Mouse (Mus musculus) cerebellum, adult (tissue): ENCODE data around the gene Gspt1.

ENCODE experiments used
- ATAC-seq: cut with Nextera tagmentation; 2 replicates; pipeline ENCODE4 v1.9.2; 2017; ENCODE audit warnings: mild to moderate bottlenecking, moderate library complexity, mixed read lengths; ENCODE audit not compliant: insufficient number of reproducible peaks, low FRiP score, low TSS enrichment

Gspt1 gene

GRCm38 (mm10) chr16:11203600-11204390, 50.3 kb downstream of the Gspt1 start:
- 0 out of 2 replicates have a peak, but pooled peaks have one; percentile 37 for ATAC-seq

DNA sequence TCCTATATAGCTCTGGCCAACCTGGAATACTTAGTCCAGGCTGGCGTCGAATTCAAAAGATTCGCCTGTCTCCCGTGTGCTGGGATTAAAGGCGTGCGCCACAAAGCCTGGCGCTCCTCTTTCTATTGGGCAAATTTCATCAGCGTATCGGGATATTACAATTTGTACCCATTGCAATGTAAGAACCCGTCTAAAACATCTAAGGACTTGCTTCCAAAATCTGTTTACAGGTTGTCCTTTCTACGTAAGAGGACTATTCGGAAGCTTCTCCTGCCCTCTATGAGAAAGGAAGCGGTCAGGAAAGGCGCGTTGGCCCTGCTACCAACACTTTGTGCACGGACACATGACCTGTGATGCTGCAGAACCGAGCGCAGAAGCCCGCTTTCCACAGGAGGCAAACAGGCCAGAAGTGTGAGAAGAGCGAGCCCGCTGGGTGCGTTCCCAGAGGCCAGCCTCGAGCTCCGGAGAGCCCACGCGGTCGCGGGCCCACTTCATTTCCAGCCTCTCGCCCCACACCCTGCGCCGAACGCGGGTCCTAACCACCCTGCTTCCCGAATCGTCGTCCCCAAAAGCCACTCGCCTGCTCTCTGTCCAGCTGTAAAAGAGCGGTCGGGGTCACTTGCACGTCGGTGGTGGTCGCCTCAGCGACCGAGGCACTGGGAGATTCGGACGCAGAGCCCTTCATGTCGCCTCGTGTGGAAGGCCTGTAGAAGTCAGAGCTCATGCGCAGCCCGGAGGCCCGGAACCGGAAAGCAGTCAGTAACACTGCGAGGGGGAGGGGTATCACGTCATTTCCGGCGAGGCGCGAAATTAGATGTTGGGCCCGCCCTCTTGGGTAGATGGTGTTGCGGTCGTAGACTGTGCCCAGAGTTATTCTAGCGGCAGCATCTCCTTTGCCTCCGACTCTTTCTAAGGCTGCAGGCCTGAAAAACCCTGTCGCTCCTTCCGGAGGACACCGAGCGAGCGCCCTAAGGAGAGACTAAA, 51.3 kb downstream of the Gspt1 start, which contains the start of gene Rsl1d1:
Rsl1d1 (minus strand) TSS at position 761 of the 984 bp plus-strand sequence.
- peak; percentile 98 for ATAC-seq

- no peak for ATAC-seq
Measured at GRCm38 (mm10) chr16:11201740-11202394, 52.3 kb downstream of the Gspt1 start.

DNA sequence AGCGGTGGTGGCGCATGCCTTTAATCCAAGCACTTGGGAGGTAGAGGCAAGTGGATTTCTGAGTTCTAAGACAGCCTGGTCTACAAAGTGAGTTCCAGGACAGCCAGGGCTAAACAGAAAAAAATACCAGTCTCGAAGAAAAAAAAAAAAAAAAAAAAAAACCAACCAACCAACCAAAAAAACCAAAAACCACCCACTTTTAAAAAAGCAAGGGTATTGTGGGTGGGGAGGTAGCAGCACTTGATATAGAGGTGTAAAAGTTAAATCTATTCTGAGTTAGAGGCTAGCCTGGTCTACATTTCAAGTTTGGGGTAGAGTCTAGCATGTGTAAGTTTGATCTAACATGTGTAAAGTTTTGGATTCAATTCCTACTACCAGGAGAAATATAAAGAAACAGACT, 53.9 kb downstream of the Gspt1 start:
- ATAC-seq = no peak

DNA sequence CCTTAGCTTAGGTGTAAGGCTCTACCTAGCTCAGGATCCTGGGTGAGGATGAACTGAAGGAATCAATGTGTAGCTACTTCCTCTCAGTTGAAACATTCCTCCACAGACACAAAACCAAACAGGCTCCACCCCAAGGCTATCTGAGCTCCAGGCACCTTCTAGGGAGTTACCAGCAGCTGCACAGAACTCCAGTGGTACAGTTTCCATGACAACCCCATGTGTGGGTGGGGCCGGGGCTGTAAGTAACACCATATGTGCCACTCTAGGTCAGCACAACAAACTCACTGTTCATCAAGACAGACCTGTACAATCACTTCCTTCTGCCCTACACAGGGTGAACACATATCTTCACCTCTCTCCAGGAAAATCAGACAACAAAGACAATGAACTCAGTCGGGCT, 55.7 kb downstream of the Gspt1 start:
- no peak for ATAC-seq

- no peak for ATAC-seq
Measured at GRCm38 (mm10) chr16:11197052-11197451, 57.1 kb downstream of the Gspt1 start.

- no peak for ATAC-seq
Measured at GRCm38 (mm10) chr16:11193231-11193630, 60.9 kb downstream of the Gspt1 start.

DNA sequence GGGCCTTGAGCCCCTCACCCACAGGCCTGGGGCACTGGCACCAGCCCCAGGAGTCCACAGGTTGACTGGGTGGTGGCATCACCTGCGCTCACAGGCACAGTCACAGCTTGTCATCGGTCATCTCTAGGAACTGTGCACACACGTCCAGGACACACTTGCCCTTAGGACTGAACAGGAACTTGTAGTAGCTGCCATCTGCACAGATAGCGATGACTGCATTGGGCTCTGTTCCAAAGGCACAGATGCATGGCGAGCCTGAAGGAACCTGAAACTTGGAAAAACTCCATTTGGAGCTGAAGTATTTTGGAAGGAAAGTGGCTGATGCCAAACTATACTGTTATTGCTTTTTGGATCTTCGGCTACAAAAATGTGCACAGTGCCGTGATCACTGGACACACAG, 64.0 kb downstream of the Gspt1 start:
- peak; percentile 68 for ATAC-seq

DNA sequence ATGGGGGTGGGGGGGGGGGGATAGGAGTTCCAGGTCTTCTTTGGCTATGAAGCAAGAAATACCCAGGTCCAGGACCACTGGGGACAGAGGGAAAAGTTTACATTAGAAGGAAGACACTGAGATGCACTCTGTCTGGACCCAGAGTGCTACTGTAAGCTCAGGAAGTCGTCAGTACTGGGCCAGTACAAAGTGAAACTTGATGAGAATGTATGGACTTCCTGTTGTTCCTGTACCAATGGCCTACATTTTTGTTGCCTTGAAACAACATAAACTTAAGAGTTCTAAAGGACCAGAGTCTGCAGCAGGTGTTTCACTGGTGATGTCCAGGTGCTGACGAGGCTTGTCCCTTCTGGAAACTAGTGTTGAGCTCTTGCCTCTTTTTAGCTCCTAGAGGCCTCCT, 76.7 kb downstream of the Gspt1 start:
- ATAC-seq = no peak

GRCm38 (mm10) chr16:11176884-11177244, 77.3 kb downstream of the Gspt1 start:
- ATAC-seq = no peak

GRCm38 (mm10) chr16:11176208-11176883, 77.8 kb downstream of the Gspt1 start, which contains the start of gene Zc3h7a:
TSS of gene Zc3h7a (minus strand) at chr16:11176393.
- ATAC-seq = peak; percentile 96

GRCm38 (mm10) chr16:11175489-11176207, 78.5 kb downstream of the Gspt1 start:
- peak; percentile 34; the same call in 1 of the 2 replicates for ATAC-seq

DNA sequence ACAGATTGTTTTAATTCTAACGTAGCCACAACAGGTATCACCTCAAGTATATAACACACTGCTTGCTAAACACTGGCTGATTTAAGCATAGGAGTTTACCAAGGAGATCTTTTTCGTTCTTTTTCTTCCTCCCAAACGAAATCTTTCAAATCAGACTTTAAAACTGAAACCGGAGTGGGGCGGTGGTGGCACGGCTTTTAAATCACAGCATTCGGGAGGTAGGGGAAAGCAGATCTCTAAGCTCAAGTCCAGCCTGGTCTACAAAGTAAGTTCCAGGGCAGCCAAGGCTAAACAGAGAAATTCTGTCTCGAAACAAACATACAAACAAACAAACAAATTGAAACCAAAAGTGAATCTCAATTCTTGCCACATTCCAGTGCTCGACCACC, 79.0 kb downstream of the Gspt1 start:
- no peak for ATAC-seq

GRCm38 (mm10) chr16:11174671-11175081, 79.4 kb downstream of the Gspt1 start:
- ATAC-seq = no peak

DNA sequence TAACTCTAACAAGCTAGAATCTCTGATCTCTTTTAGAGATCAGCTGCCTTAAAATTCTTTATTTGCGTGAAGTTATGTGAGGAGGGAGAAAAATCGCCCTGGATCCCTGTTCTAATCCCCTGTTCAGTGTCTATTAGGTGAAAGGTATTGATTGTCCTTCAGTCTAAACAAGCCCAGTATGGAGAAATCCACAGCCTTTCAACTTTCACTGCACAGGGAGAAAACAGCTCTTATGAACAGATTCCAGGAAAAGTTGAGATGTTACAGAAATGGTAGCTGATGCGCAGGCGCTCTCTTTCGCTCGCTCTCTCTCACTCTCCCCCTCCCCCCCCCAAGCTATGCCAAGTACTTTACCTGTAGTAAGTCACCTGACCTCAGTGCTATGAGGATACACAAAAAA, 82.4 kb downstream of the Gspt1 start:
- ATAC-seq = no peak
